Mouse (Mus musculus) forebrain, embryonic 16.5 days (tissue): ENCODE measurements around the gene Gm5891. TPM values are rescaled to one million over a fixed set of nuclear protein-coding genes. Genes with fewer than 3 reads are reported as not detected.
"Not testable (repeated sequence)": the region's sequence is repeated elsewhere in the genome, so short reads cannot be mapped to it uniquely, and the experiment has no call there.

Experiments
- ATAC-seq: fragments of 200-750 bp; cut with Nextera tagmentation; 2 replicates; pipeline ENCODE4 v1.8.0; 2017; ENCODE audit warnings: mild to moderate bottlenecking, moderate library complexity
- H3K27ac ChIP-seq: fragments of 300-500 bp; sonication (generic); 2 replicates; pipeline ENCODE4 v1.5.1; 2014; ENCODE audit warnings: low read length, control low read depth
- H3K27me3 ChIP-seq: fragments of 300-500 bp; sonication (generic); replicated peaks from 2 replicates; pipeline ENCODE4 v1.6.1; 2014; ENCODE audit warnings: low read length; ENCODE audit not compliant: control insufficient read depth, insufficient read depth
- H3K36me3 ChIP-seq: fragments of 300-500 bp; sonication (generic); 2 replicates; pipeline ENCODE4 v1.6.1; 2014; ENCODE audit not compliant: control insufficient read depth, insufficient read depth
- H3K4me1 ChIP-seq: fragments of 300-500 bp; sonication (generic); replicated peaks from 2 replicates; pipeline ENCODE4 v1.6.1; 2014; ENCODE audit warnings: low read length; ENCODE audit not compliant: control insufficient read depth, insufficient read depth
- H3K4me2 ChIP-seq: fragments of 300-500 bp; sonication (generic); 2 replicates; pipeline ENCODE4 v1.6.1; 2014; ENCODE audit warnings: mild to moderate bottlenecking, low read length, control low read depth
- H3K4me3 ChIP-seq: fragments of 300-500 bp; sonication (generic); replicated peaks from 2 replicates; pipeline ENCODE4 v1.5.1; 2014; ENCODE audit warnings: mild to moderate bottlenecking, low read length, control low read depth
- H3K9ac ChIP-seq: fragments of 300-500 bp; sonication (generic); replicated peaks from 2 replicates; pipeline ENCODE4 v1.6.1; 2014; ENCODE audit warnings: low read depth, low read length, control low read depth
- H3K9me3 ChIP-seq: fragments of 300-500 bp; sonication (generic); 2 replicates; pipeline ENCODE4 v1.6.1; 2016; ENCODE audit warnings: low read length; ENCODE audit not compliant: control insufficient read depth
- WGBS: fragments of 180-500 bp; shearing (Covaris S2); extraction: QIAGEN DNeasy Blood & Tissue Kit; methylation state at CpG from one replicate; pipeline ENCODE4 v1.1.7; 2014; 5-methylcytosine and 5-hydroxymethylcytosine counted together
- polyA plus RNA-seq: library from polyadenylated mRNA; unstranded; fragments of >200 nt; fragmentation: Nextera tagmentation; extraction: Ambion mirVana; gene quantifications from 2 replicates; pipeline ENCODE4 v1.2.1, GENCODE M21; 2015

The Gm5891 gene
- polyA plus RNA-seq = not detected in 2 replicates

DNA sequence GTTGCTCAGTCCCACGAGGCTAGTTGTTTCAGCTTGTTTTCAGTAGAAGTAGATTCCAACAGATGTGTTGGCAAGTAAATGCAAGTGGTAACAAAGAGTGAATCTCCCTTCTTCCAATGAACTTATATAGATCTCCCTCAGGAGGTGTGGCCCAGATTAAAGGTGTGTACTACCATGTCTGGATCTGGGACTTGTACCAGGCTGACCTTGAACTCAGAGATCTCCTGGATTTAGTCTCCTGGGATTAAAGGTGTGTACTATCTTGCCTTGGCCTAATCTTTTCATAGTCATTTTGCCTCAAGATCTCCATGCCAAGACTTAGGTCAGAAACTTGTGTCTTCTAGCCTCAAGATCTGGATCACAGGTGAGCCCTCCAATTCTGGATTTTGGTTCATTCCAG is at the start of gene Gm5891:
Gm5891 (minus strand) TSS at position 101 of the 400 bp plus-strand sequence.
- H3K4me3 ChIP-seq, H3K4me1 ChIP-seq, ATAC-seq, H3K9me3 ChIP-seq, H3K36me3 ChIP-seq, H3K27ac ChIP-seq, H3K9ac ChIP-seq, H3K4me2 ChIP-seq, H3K27me3 ChIP-seq: not testable (repeated sequence)
- no CpG with 5 or more reads among the region's 1 CpGs for WGBS

Other genes starting within 250 kb of the Gm5891 start
- gene Gm4175, start 159.8 kb downstream of the Gm5891 start, polyA plus RNA-seq = not detected in 2 replicates
- not detected in 2 replicates for gene Gm4177, start 124.6 kb downstream of the Gm5891 start, polyA plus RNA-seq
- gene Vmn1r135, start 88.9 kb downstream of the Gm5891 start, polyA plus RNA-seq = not detected in 2 replicates
- not detected in 2 replicates for gene Gm5725, start 77.0 kb downstream of the Gm5891 start, polyA plus RNA-seq
- gene Vmn1r137, start 73.3 kb upstream of the Gm5891 start, polyA plus RNA-seq = not detected in 2 replicates
- not detected in 2 replicates for gene Vmn1r138, start 107.6 kb upstream of the Gm5891 start, polyA plus RNA-seq
- not detected in 2 replicates for gene Gm6176, start 135.0 kb upstream of the Gm5891 start, polyA plus RNA-seq
- gene Vmn1r139, start 147.8 kb upstream of the Gm5891 start, polyA plus RNA-seq = not detected in 2 replicates
- not detected in 2 replicates for gene Gm16451, start 197.0 kb upstream of the Gm5891 start, polyA plus RNA-seq
- gene Gm10666, start 213.4 kb upstream of the Gm5891 start, polyA plus RNA-seq = not detected in 2 replicates
- gene Vmn1r142, start 242.7 kb upstream of the Gm5891 start, polyA plus RNA-seq = not detected in 2 replicates